Mouse (Mus musculus): Measurements from ENCODE around the gene Pnldc1.
"Not testable (repeated sequence)": the region's sequence is repeated elsewhere in the genome, so short reads cannot be mapped to it uniquely, and the experiment has no call there.

Pnldc1 gene

GRCm38 (mm10) chr17:12906436-12906835 lies 3.6 kb downstream of the Pnldc1 start:
- DNase-seq (ENCODE audit: low spot score): no peak

GRCm38 (mm10) chr17:12905810-12906209 lies 4.2 kb downstream of the Pnldc1 start:
- no peak for DNase-seq (ENCODE audit: low spot score)

DNA sequence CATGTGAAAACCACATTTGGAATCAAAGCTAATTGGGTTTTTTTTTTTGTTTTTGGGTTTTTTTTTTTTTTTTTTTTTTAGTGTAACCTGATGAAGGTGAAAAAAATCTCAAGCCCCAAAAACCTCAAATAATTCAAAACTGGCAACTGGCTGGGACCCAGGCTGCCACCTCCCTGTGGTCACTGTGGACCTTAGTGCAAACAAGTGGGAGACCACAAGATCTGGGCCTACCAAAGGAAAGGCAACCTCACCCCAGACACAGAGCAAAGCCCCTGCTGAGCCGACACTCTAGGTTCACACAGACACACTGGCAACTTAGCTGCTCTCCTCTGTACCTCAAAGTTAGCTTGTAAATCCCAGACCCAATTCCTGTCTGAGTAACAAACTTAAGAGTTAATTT lies 5.7 kb downstream of the Pnldc1 start:
- DNase-seq (ENCODE audit: low spot score): no peak

GRCm38 (mm10) chr17:12903372-12904333 lies 6.4 kb downstream of the Pnldc1 start:
- DNase-seq (ENCODE audit: low spot score): no peak

- no peak for DNase-seq (ENCODE audit: low spot score)
These were observed 7.7 kb downstream of the Pnldc1 start for GRCm38 (mm10) chr17:12902291-12902690.

- DNase-seq (ENCODE audit: low spot score): not testable (repeated sequence)
These were observed 11.4 kb downstream of the Pnldc1 start for GRCm38 (mm10) chr17:12898607-12899006.

- DNase-seq (ENCODE audit: low spot score): no peak
These were observed 12.4 kb downstream of the Pnldc1 start for GRCm38 (mm10) chr17:12897674-12898073.

DNA sequence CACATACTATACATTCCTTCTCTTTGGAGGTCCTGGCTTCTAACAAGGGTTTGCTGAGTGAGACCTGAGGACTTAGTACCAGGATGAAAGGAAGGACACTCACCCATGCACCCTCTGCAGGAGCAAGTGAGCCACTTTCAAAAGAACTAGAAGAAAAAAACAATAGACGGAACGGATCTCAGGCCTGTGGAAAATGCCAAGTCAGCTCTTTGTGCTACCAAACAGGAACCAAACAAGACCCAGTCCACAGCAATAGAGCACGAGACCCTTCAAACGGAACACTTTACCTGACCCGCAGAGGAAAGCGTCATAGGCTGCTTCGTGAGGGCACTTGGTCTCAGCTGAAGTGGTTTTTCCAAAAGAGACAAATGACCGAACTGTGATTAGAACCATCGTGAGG lies 18.0 kb downstream of the Pnldc1 start:
- no peak for DNase-seq (ENCODE audit: low spot score)

DNA sequence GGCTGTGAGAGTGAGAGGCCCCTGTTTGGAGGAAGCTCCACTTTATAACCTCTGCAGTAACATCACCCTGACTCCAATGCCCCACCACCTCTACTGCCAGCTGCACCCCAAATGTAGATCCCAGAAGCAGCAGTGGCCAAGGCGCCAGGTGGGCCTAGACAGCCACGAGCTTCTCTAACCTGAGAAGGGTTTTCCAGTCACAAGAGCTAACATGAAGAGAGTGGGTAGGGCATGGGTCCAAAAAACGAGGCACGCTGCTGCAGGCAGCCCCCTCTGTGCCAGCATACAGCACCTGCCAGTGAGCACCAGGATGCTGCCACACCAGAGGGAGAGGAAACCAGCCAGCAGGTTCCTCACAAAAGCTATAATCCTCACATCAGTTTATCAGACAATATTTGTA lies 19.0 kb downstream of the Pnldc1 start:
- no peak for DNase-seq (ENCODE audit: low spot score)

GRCm38 (mm10) chr17:12887021-12887775 lies 22.8 kb downstream of the Pnldc1 start:
- no peak for DNase-seq (ENCODE audit: low spot score)

DNA sequence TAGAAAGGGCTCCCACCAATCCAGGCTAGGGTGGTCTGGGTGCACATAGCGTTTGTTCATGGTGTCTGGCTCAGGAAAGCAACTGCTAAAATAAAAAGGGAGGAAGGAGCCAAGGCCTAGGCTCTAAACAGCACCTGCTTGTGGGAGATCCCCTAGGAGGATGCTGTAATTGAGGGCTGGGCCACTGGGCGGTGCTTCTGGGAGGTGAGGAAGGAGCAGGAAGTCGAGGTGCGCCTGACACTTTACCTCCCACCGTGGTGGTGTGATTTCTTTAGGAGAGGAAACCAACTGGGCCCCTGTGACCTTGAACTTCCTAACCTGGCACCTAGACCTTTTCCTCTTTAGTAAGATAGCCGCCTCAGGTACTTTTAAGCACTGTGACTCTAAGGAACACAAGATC lies 23.4 kb downstream of the Pnldc1 start:
- no peak for DNase-seq (ENCODE audit: low spot score)

- DNase-seq (ENCODE audit: low spot score): no peak
These were observed 28.8 kb downstream of the Pnldc1 start for GRCm38 (mm10) chr17:12881216-12881615.

DNA sequence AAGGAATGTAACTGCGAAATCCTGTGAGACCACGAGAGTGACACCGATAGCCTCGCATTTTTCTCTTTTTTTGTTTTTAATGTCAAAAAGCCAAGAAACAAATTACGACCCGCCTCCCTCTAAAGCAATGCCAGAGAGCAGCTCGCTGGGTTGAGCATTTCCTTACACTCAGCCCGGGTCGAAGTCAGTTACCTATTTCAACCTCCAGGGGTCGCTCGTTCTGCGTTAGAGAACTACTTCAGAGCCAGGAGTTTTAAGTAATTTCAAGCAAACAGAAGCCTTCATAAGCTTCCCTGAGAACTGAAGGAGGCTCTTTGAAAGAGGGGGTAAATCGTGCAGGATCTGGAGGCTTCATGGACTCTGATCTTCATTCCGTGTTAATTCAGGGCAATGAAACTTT lies 29.9 kb downstream of the Pnldc1 start:
- peak; percentile 46 for DNase-seq (ENCODE audit: low spot score)

GRCm38 (mm10) chr17:12875734-12876133 lies 34.3 kb downstream of the Pnldc1 start, which contains the start of gene Mrgprh:
Gene Mrgprh, plus strand, starts transcription at chr17:12876034.
- no peak for DNase-seq (ENCODE audit: low spot score)

GRCm38 (mm10) chr17:12872275-12873028 lies 37.6 kb downstream of the Pnldc1 start:
- no peak for DNase-seq (ENCODE audit: low spot score)

DNA sequence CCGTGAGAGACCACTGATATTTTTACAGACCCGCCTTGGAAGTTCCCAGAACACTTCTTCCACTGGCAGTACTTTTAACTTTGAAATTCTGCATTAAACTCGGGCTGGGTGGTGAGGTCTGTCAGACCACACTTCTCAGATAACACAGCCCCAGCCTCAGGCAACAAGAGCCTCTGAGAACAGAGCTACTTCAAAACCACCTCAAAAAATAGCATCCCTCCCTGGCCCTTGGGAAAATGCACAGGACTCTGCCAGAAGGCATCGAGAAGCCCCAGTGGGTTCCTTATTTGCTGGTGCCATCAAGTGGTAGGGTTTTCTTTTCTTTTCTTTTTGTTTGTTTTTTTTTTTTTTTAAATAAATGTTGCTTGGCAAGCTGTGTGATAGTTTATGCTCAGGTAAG lies 41.4 kb downstream of the Pnldc1 start:
- DNase-seq (ENCODE audit: low spot score): no peak

DNA sequence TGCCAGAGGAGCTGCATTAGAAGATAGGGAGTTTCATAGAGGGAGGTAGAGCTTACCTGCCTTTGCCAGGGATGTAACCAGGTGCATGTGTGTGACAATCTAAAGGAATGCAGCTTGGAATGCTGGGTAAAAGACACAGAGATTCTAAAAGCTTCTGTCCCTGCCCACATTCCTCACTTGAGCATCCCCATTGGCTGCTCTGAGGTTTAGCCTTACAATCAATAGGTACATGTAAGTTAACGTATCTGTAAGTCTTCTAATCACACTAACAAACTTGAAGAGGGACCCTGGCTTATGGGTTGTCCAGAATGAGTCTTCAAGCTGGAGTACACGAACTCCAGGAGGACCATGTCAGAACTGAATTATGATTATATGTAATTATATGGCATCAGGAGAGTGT lies 42.0 kb downstream of the Pnldc1 start, which contains the start of gene Mas1:
Gene Mas1, minus strand, starts transcription at position 101 of the 400 bp plus-strand sequence.
- DNase-seq (ENCODE audit: low spot score): no peak

DNA sequence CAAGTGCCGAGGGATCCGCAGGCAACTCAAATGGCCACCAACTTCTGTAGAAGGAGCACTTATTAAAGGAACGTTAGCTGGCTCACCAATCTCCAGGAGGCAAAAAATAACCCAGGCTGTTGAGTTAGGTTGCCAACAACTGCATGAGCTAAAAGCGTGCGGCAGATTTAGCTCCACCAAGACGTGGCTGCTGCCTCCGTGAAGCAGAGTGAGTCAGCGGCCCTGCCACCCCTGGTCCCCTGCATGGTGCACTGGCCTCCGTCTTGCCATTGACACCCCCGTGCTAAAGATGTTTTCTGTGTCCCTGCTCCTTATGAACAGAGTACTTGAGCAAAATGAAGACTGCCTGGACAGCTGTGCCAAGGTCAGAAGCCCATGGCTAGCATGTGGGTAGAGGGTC lies 43.2 kb downstream of the Pnldc1 start:
- DNase-seq (ENCODE audit: low spot score): no peak

- no peak for DNase-seq (ENCODE audit: low spot score)
These were observed 44.6 kb downstream of the Pnldc1 start for GRCm38 (mm10) chr17:12865407-12865806.

DNA sequence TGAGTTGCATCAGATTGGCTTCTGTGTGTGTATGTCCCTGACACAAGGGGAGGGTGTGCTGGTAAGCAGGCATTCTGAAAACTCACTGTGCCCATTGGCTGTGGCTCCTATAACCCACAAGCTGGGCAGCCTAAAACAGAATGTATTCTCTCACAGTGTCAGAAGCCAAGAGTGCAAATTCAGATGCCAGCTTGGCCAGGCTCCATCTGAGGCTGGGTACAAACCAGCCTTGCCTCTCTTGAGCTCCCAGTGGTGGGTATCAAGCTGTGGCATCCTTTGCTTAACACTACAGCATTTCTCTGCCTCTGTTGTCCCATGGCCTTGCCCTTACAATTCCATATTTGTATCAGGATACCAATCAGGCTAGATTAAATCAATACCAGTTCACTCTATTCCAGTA lies 45.9 kb downstream of the Pnldc1 start:
- no peak for DNase-seq (ENCODE audit: low spot score)

DNA sequence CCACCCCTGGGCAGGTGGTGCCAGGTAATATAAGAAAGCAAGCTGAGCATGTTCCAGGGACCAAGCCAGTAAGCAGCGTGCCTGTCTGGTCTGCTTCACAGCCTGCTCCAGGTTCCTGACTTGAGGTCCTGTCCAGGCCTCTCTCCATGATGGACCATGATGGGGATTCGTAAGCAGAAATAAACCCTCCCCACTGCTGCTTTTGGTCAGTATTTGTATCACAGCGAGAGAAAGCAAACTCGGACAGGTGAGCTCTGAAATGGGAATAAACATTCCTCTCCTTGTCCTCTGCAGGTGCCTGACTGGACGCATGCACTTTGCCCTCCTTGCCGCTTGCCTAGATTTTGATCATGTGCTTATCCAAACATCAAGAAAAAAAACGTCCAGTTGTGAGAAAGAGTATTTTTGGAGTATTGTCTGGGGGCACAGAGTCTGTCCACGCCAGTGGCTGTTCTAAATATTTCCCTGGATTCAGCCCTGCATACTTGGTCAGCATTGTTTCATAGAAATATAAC lies 51.0 kb downstream of the Pnldc1 start:
- no peak for DNase-seq (ENCODE audit: low spot score)

GRCm38 (mm10) chr17:12858072-12858471 lies 52.0 kb downstream of the Pnldc1 start:
- DNase-seq (ENCODE audit: low spot score): no peak

Measured in spleen, adult 12 weeks (tissue).